Mouse (Mus musculus): Measurements from ENCODE around the gene Cpne7.

DNA sequence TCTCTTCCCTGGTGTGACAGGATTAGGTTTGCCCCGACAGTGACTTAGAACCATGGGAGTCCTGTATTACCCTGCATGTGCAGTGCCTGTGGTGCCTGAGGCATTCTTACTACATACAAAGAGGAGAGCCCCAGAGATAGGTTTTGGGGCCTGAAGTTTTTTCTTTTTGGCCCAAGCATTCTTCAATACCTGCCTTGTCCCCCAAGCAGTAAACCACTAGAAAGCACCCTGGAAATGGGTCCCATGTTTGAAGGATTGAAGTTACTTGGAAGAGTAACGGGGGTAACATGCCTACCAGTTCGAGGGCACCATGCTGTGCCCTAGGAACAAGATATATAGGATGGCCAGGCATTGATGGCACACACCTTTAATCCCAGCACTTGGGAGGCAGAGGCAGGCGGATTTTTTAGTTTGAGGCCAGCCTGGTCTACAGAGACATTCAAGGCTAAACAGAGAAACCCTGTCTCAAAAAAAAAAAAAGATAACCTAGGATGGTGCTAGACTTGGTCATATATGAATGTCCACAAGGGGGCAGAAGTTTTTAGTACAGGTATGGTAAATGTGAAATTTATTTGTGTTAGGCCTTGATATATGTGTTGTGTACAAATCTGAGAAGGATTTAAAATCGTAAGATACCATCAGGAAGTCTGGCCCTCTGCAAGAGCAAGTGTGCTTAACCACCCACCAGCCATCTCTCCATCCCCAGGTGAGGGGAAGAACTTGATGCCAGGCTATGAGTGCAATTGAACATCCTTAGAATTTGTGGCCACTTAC is 11.4 kb upstream of the Cpne7 start:
- TF ChIP-seq CTCF (IDR thresholded peaks at IDR 0.05; ENCODE audit: control insufficient read depth, insufficient read depth, insufficient replicate concordance, low read depth, low read length) (no peak), POLR2A (IDR thresholded peaks at IDR 0.05; ENCODE audit: control insufficient read depth, low read depth, low read length) (no peak)

Data from testis, adult 2 months (tissue).